Mouse (Mus musculus): ENCODE results near the gene 4931422A03Rik. TPM values are rescaled to one million over a fixed set of nuclear protein-coding genes. Genes with fewer than 3 reads are reported as not detected.
A peak's percentile ranks its signal among the peaks of the same experiment; 100 is the strongest.
"Not testable (repeated sequence)": the region's sequence is repeated elsewhere in the genome, so short reads cannot be mapped to it uniquely, and the experiment has no call there.

Gene 4931422A03Rik
- polyA plus RNA-seq, 2 experiments from 2014 or later = 0.93 TPM; not detected in 1

- no peak for ATAC-seq
These were observed 3.5 kb downstream of the 4931422A03Rik start for GRCm38 (mm10) chr2:104024656-104025055.

- no peak for ATAC-seq
These were observed 5.1 kb downstream of the 4931422A03Rik start for GRCm38 (mm10) chr2:104023096-104023495.

GRCm38 (mm10) chr2:104008853-104009252 lies 19.3 kb downstream of the 4931422A03Rik start:
- not testable (repeated sequence) for ATAC-seq

- no peak for ATAC-seq
These were observed 20.2 kb downstream of the 4931422A03Rik start for GRCm38 (mm10) chr2:104007793-104008519.

GRCm38 (mm10) chr2:104002711-104003413 lies 25.3 kb downstream of the 4931422A03Rik start:
- no peak for ATAC-seq

GRCm38 (mm10) chr2:104001861-104002260 lies 26.3 kb downstream of the 4931422A03Rik start:
- no peak for ATAC-seq

- ATAC-seq = no peak
These were observed 27.1 kb downstream of the 4931422A03Rik start for GRCm38 (mm10) chr2:104001076-104001475.

GRCm38 (mm10) chr2:103992618-103993332 lies 35.4 kb downstream of the 4931422A03Rik start:
- no peak for ATAC-seq

GRCm38 (mm10) chr2:103992162-103992561 lies 36.0 kb downstream of the 4931422A03Rik start:
- no peak for ATAC-seq

- ATAC-seq = no peak
These were observed 36.9 kb downstream of the 4931422A03Rik start for GRCm38 (mm10) chr2:103991303-103991702.

GRCm38 (mm10) chr2:103989724-103990123 lies 38.4 kb downstream of the 4931422A03Rik start:
- ATAC-seq = no peak

- not testable (repeated sequence) for ATAC-seq
These were observed 40.6 kb downstream of the 4931422A03Rik start for GRCm38 (mm10) chr2:103987595-103987994.

- no peak for ATAC-seq
These were observed 45.0 kb downstream of the 4931422A03Rik start for GRCm38 (mm10) chr2:103983146-103983545.

GRCm38 (mm10) chr2:103982250-103982649 lies 45.9 kb downstream of the 4931422A03Rik start:
- no peak for ATAC-seq

GRCm38 (mm10) chr2:103977716-103978115 lies 50.4 kb downstream of the 4931422A03Rik start:
- ATAC-seq = no peak

GRCm38 (mm10) chr2:103977216-103977615 lies 50.9 kb downstream of the 4931422A03Rik start:
- no peak for ATAC-seq

- ATAC-seq = no peak
These were observed 52.3 kb downstream of the 4931422A03Rik start for GRCm38 (mm10) chr2:103975904-103976303.

GRCm38 (mm10) chr2:103971838-103972237 lies 56.3 kb downstream of the 4931422A03Rik start:
- ATAC-seq = no peak

- no peak for ATAC-seq
These were observed 57.1 kb downstream of the 4931422A03Rik start for GRCm38 (mm10) chr2:103970791-103971649.

GRCm38 (mm10) chr2:103970041-103970790 lies 57.9 kb downstream of the 4931422A03Rik start:
- ATAC-seq = peak; percentile 45

- ATAC-seq = peak; percentile 42
These were observed 58.6 kb downstream of the 4931422A03Rik start for GRCm38 (mm10) chr2:103969437-103970040.

Data from CD4-positive, CD25-positive, alpha-beta regulatory T cell, adult 4 months (primary cell).